Mouse (Mus musculus): Measurements from ENCODE around the gene Iqsec2. TPM values are rescaled to one million over a fixed set of nuclear protein-coding genes. Genes with fewer than 3 reads are reported as not detected.

Gene Iqsec2
- total and polyA plus RNA-seq, 3 experiments: 0.19 to 1.7 TPM; not detected in 1

- no peak for DNase-seq (ENCODE audit: low read depth, low spot score)
- TF ChIP-seq JUND (IDR thresholded peaks at IDR 0.05; ENCODE audit: low read depth, low read length): no peak
- no peak for TF ChIP-seq MAFK (IDR thresholded peaks at IDR 0.05; ENCODE audit: borderline replicate concordance, low read depth, low read length)
- TF ChIP-seq UBTF (IDR thresholded peaks at IDR 0.05; ENCODE audit: borderline replicate concordance, insufficient read depth, low read depth, low read length): no peak
- no peak for TF ChIP-seq GABPA (IDR thresholded peaks at IDR 0.05; ENCODE audit: low read depth, low read length)
- no peak for TF ChIP-seq USF1 (IDR thresholded peaks at IDR 0.05; ENCODE audit: low read depth, low read length)
- no peak for TF ChIP-seq ZMIZ1 (IDR thresholded peaks at IDR 0.05; ENCODE audit: low read depth, low read length)
- TF ChIP-seq MXI1 (IDR thresholded peaks at IDR 0.05; ENCODE audit: low read depth, low read length): no peak
- no peak for TF ChIP-seq NRF1 (IDR thresholded peaks at IDR 0.05; ENCODE audit: insufficient read depth, low read depth, low read length, poor library complexity, severe bottlenecking)
- TF ChIP-seq KAT2A (conservative IDR thresholded peaks at IDR 0.05; ENCODE audit: low read depth, low read length): no peak
- TF ChIP-seq EP300 (IDR thresholded peaks at IDR 0.05; ENCODE audit: low read depth in 1 of 2, low read length in 2 of 2): no peak
- no peaks in the 10 kb centered on the region for H3K79me2 ChIP-seq (ENCODE audit: control insufficient read depth, insufficient read depth, low read length, poor library complexity)
- H3K36me3 ChIP-seq (ENCODE audit: control insufficient read depth in 1 of 2, insufficient read depth in 2 of 2, low read length in 2 of 2): no peaks in the 10 kb centered on the region
- no peak overlapping the region for H3K9ac ChIP-seq (ENCODE audit: control insufficient read depth, low read depth, low read length, poor library complexity, severe bottlenecking)
- H3K9me3 ChIP-seq (replicated peaks; ENCODE audit: insufficient read depth, low read length): no peaks in the 10 kb centered on the region
- H3K4me1 ChIP-seq (ENCODE audit: control insufficient read depth in 1 of 2, insufficient read depth in 2 of 2, low read length in 2 of 2): no peaks in the 10 kb centered on the region
- H3K4me3 ChIP-seq (ENCODE audit: control insufficient read depth in 1 of 2, insufficient read depth in 1 of 2, low read depth in 2 of 2, low read length in 2 of 2): no peak overlapping the region
- no peak overlapping the region for H3K27ac ChIP-seq (ENCODE audit: control insufficient read depth, low read depth, low read length)
- H3K27me3 ChIP-seq (ENCODE audit: control insufficient read depth in 1 of 2, insufficient read depth in 2 of 2, low read length in 2 of 2): peaks cover 0 to 2% of the 10 kb centered on the region in 2 experiments; a peak in 3 of 4 replicates
Measured at GRCm38 (mm10) chrX:152191266-152191665, 47.2 kb downstream of the Iqsec2 start.

- DNase-seq (ENCODE audit: low read depth, low spot score): no peak
- Histone ChIP-seq H3K36me3 (ENCODE audit: control insufficient read depth in 1 of 2, insufficient read depth in 2 of 2, low read length in 2 of 2) (peaks cover 0 to 6% of the 10 kb centered on the region in 2 experiments; a peak in 1 of 4 replicates), H3K27ac (ENCODE audit: control insufficient read depth, low read depth, low read length) (no peak overlapping the region), H3K9ac (ENCODE audit: control insufficient read depth, low read depth, low read length, poor library complexity, severe bottlenecking) (no peak overlapping the region), H3K4me3 (ENCODE audit: control insufficient read depth in 1 of 2, insufficient read depth in 1 of 2, low read depth in 2 of 2, low read length in 2 of 2) (no peak overlapping the region), H3K9me3 (replicated peaks; ENCODE audit: insufficient read depth, low read length) (no peaks in the 10 kb centered on the region), H3K27me3 (ENCODE audit: control insufficient read depth in 1 of 2, insufficient read depth in 2 of 2, low read length in 2 of 2) (peaks cover 0 to 4% of the 10 kb centered on the region in 2 experiments; a peak in 2 of 4 replicates), H3K4me1 (ENCODE audit: control insufficient read depth in 1 of 2, insufficient read depth in 2 of 2, low read length in 2 of 2) (peaks cover 3 to 7% of the 10 kb centered on the region in 2 experiments; a peak in 3 of 4 replicates), H3K79me2 (ENCODE audit: control insufficient read depth, insufficient read depth, low read length, poor library complexity) (no peaks in the 10 kb centered on the region)
- no peak for TF ChIP-seq EP300 (IDR thresholded peaks at IDR 0.05; ENCODE audit: low read depth in 1 of 2, low read length in 2 of 2)
- TF ChIP-seq HCFC1 (IDR thresholded peaks at IDR 0.05; ENCODE audit: low read depth, low read length): no peak
- no peak for TF ChIP-seq GABPA (IDR thresholded peaks at IDR 0.05; ENCODE audit: low read depth, low read length)
Measured at GRCm38 (mm10) chrX:152197814-152198648, 54.0 kb downstream of the Iqsec2 start.

All from MEL (cell line).